Mouse (Mus musculus) WW6 (cell line): ENCODE data around the gene Galnt6.

Experiments
- DNase-seq: peaks from one replicate; pipeline ENCODE4 v3.0.0-alpha.2; 2013; ENCODE audit warnings: low read depth, low spot score

The Galnt6 gene

DNA sequence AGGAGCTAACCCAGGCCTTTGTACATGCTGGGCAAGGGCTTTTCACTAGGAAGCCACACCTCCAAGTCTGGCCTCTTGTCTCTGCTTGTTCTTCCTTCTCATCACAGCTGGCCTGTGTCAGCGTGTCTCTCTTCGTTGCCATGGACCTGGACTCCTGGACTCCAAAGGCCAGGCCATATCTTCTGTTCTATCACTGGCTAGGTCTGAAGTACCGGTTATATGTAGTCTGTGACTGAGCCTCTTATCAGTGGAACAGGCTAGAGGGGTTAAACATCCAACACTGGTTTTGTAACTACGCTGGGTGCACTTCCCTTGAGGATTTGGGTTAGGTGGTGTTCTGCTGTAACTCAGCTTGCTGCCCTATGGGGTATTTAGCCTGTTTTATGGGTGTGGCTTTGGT, 7.2 kb downstream of the Galnt6 start:
- no peak for DNase-seq

DNA sequence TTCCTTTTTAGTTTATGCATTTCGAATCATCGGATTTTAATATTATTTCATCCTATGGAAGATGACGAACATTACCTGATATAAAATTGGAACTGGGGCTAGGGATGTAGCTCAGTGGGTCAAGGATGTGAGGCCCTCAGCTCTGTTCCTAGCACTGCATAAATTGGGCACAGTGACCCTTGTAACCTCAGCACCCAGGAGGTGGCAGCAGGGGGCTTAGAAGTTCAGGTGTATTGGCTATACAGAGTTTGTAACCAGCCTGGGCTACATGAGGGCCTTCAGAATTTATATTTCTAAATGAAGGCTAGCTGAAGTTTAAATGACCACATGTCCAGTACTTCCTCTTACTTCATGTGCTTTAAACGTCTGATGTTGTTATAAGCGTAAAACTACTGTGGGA, 7.7 kb downstream of the Galnt6 start:
- no peak for DNase-seq

DNA sequence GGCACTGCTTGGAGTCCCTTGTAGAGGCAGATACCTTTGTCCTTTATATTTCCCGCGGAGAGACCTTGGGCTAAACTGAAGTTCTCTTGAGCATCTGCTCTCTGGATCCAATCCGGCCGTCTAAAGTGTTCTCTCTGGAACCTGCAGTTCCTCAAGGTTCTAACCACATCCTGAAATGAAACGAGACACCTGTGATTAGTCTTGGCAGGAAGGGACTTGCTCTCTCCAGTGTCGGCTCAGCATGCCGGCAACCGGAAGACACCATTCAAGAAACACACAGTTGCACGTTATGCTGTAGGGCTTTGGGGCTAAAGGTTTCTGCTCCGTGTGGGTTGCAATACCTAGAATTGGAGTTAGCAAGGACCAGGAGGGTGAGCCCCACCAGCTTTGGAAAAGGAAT, 9.1 kb downstream of the Galnt6 start:
- DNase-seq, result peak; percentile 50

DNA sequence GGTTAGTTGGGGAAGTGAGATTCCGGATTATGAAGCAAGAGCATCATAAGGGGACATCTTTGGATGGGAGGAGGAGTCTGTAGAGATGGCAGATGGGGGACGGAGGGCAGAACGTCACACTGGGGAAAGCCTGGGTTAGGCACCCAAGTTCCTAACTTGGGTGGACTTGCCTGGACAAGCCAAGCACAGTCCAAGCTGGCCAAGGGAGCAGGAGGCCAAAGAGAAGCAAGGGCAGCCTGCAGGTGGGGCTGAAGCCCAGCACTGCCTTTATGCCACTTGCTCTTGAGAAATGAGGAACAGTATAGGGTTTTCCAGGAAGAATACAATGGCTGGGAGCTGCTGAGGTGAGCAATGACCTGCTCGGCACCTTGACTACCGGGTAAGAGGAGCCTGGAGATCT, 10.0 kb downstream of the Galnt6 start:
- DNase-seq, result no peak

DNA sequence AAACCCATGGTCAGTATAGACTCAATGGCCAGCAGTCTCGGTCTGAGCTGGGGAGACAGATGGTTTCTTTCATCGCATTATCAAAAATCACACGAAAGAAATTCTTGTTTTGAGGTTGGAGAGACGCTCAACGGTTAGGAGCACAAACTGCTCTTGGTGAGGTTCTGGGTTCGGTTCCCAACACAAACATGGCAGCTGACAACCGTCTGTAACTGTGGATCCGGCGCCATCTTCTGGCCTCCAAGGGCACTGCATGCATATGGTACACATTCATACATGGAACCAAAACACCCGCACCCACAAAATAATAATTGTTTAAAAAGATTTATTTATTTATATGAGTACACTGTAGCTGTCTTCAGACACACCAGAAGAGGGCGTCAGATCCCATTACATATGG, 10.6 kb downstream of the Galnt6 start:
- DNase-seq, result no peak

DNA sequence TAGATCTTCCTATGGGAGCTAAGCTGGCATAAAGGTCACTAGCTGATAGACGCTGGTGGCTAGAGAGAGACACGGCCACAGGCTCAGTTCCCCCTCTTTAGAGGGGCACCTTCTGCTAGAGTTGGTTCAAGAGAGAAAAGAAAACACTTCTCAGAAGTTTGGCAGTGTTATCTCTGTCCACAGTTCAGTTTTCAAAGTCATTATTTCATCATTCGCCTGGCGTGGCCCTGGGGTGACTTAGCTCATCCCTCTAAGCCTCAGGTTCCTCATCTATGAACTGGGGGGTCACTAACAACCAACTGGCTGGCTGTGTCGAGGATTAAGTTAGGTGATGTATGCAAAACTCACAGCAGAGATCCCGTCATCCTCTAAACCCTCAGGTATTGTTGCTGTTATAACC, 11.2 kb downstream of the Galnt6 start:
- DNase-seq, result no peak

DNA sequence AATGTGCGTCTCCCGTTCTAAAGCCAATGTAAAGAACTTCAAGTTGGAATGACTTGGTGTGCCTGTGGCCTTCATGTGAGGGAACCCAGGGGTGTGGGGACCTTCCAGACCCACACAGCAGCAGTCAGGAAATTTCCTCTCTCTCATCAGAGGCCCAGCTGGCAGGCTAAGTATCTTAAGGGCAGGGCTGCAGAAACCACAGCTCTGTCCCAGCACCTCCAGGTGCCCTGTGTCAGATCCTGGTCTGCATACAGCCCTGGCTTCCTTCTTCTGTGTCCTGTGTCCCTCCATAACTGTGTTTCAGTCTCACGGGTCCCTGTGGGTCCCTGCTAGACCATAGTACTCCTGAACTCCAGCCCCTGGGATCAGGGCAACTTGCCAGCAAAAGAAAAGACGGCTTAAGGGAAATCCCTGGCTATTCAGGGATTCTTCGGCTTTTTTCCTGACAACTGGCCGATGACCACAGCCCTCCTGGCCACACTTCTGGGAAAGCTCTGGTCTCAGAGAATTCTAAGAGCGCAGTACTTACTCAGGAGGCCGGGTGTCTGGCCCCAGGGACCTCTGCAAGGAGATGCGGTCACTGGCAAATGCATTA, 13.7 kb downstream of the Galnt6 start:
- DNase-seq, result no peak

DNA sequence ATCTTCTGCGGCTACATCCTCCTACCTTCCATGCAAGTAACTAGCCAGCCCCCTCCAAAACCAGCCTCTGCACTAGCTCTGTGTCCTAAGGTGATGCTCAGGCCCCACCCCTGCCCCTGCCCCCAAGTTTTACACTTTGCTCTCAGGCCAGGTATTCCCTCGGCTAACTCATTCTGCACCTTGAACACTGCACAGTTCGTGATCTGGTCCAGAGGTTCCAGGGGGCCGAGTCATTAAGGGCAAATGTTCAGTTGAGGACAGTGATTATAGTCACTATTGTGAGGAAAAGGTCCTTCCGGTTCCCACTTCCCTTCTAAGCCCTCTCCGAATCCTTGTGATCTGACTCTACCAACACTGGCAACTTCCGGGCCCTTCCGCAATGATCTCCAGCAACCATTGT, 14.7 kb downstream of the Galnt6 start:
- no peak for DNase-seq

DNA sequence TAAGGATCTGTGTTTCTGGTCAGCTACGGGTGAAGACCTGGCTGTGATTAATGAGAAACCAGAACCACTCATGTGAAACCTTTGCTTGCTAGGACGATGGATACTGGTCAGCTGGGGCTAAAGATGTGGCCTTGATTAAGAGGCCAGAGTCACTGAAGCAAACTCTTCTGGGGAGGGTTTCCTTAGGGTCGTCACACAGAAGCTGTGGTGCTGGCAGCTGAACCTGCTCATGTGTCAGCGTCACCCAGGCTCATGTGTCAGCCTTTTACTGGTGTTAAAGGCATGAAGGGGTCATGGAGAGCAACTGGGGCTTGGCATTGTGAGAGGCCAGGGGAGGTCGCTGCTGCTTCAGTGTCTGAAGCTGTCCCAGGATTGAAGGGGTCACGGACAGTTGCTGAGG, 18.3 kb downstream of the Galnt6 start:
- DNase-seq, result no peak

DNA sequence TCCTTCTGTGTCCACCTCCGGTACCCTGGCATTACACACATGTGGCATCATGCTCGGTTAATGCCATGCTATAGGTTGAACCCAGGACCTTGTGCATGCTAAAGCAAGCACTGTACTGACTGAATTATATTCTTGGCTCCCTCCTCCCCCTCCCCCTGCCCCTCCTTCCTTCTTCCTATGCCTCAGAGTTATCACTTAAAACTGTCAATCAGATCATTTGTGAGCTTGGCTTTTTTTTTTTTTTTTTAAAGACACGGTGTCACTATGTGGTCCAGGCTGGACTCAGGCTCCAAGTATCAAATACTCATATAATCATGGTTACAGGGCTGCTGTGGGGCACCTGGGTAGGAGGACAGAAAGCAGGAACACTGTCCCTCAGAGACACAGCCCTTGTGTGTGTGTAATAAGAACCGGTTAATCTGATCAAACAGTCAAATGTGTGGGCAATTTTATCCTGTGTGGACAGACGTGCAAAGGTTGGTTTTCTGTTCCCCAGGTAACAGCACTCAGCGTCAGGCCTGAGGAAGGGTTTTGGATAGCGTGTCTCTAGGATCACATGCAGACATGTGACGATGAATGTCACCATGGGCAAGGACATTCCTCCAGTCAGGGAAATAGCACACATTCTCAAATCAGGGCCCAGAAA, 20.6 kb downstream of the Galnt6 start:
- no peak for DNase-seq

DNA sequence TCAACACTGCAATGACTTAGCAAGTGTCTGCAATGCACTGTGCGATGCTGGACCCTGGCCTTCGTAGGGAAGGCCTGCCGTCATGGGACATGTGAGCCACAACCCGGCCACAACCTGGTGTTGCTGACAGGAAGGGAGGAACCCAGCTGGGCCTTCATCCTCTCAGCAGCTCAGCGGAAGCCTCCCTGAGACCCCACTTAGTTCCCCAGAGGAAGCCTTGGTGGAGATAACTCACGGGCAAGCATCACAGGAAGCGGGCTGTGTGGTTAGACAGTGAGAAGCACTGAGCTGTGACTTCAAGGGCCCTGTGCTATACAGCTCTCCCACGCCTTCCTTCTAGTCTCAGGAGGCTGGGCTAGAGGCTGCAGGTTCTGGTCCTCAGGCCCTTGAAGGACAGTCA, 22.9 kb downstream of the Galnt6 start:
- no peak for DNase-seq

DNA sequence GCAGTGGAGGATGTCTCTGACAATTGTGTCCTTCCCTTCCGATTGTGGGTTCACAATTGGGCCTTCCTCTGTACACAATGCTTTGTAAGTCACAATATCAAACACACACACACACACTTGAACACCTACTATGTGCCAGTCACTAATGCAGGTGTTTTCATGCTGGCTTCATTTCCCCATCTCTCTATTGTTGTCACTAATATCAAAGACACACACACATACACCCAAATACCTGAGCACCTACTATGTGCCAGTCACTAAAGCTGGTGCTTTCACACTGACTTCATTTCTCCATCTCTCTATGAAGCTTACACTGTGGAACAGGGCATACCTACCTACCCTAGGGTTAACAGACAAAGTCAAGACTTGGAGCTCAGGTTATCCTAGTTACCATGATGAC, 23.8 kb downstream of the Galnt6 start:
- no peak for DNase-seq

DNA sequence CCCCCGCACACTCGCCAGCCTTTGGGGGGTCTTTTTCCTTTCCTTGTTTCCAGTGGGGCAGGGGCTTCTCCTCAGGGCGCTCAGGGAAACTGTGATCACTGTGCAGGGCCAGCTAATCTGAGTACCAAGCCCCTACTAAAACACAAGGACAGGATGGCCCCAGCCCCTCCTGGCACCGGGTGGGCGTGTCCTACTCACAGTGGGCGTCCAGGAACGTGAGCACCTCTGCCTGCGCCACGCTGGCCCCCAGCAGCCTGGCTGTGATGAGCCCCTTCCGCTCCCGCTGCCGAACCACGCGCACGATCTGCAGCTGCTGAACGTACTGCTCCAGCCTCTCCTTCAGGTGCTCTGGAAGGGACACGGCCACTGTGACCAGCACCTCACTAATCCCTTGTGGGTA, 25.3 kb downstream of the Galnt6 start:
- no peak for DNase-seq

DNA sequence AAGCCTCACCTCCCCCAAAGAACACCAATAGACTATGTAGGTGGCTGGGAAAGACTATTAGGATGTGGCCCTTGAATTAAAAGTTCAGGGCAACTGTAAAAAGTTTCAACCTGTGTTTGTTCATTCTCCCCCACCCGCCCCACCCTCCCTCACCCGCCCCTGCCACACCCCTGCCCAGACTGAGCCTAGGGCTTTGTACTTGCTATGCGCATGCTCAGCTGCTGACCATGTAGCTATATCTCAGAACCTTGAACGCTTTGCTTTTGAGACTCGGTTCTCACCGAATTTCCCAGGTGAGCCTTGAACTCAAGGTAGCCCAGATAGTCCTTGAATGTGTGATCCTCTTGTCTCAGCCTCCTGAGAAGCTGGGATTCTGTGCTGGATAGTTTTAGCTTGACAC, 27.3 kb downstream of the Galnt6 start:
- no peak for DNase-seq

DNA sequence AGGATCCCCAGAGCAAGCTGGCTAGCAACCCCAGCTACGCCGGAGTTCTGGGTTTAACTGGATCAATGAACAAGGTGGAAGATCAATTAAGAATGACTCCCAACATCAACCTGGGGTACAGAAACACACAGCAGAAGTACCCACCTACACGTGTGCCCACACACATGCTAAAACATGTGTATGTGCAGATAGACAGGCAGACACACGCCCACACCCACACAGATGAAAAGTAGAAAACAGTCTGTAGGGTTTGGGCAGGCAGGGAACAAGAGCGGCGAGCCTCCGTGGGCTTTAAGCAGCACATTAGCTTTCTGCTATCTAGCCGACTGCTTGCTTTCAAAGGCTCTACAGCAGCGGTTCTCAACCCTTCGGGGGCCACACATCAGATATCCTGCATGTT, 28.1 kb downstream of the Galnt6 start:
- DNase-seq, result no peak

DNA sequence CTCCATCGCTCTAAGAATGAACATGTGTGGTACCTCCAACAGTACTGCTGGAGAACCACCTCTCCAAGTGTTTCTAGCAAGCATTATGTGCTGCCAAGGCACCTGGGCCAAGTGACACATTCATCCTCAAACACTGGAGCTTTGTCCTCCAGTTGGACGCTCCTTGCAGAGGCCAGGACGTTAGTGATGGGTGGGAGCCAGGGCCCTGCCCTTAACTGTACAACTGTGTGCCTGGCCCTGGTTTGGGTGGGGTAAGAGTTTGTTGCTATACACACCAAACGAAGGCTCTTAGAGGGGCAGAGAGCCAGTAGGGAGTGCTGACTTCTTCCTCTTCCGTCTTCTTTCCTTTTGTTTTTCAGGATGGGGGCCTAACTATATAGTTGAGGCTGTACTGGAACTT, 28.8 kb downstream of the Galnt6 start:
- no peak for DNase-seq

DNA sequence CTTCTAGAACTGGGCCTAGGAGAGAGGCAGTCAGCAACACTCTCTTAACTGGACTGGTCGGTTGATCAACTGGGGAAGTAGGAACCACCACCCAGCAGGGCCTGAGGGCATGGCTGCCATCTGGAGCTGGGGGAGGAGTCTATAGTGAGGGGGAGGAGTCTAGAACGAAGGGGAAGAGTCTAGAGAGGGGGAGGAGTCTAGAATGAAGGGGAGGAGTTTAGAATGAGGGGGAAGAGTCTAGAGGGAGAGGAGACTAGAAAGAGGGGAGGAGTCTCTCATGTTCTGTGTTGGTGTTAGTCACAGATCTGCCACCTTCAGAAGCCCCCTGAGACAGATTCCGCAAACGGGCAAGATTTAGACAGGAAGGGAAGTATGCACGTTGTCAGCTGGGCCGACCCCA, 29.8 kb downstream of the Galnt6 start:
- peak; percentile 73 for DNase-seq

DNA sequence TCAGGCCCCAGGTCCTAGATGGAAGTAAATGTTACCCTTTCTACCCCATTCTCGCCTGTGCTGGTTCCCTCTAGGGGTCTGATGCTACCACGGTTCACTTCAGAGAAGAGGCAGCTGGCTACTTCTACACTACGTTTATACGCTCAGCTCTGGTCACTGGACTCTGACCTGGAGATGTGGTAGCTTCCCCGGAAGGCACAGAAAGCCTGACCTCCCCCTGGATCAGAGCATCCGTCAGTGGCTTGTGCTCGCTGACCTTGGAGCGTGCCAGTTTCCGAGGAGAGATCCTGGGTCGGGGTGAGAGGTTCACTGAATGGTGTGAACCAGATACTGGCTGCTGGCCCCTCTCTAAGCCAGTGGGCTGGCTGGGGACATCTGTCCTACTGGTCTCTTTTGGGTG, 31.1 kb downstream of the Galnt6 start:
- no peak for DNase-seq

DNA sequence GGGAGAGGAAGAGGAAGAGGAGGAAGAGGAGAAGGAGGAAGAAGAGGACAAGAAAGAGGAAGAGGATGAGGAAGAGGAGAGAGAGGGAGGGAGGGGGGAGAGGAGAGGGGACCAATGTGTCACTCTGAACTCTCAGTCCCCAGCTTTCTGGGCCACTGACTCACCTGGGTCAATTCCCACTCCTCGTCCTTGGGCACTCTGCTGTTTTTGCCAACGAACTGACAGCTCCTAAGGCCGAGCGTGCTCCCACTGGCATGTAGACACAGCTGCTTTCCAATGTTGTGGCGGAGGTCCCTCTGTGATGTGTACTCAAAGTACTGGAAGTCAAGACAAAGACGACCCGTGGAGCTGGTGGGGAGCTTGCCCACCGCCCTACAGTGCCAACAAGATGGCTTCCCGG, 34.8 kb downstream of the Galnt6 start:
- no peak for DNase-seq

DNA sequence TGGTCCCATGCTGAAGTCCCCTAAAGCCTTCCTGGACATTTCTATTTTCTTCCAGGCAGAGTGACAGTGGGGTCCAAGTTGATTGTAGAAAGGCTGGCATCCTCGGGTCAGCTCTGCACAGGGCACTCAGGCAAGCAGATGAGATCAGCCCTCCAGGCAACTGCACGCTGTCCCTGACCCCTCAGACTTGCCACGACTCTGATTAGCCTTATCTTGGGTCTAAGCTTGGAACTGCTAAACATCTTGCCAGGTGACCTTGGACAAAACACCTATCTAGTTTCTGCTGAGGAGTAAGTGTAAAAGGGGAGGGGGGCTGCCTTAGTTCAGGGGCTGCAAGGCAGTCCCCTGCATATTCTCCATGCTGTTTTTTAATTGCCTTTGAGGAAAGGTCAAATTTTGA, 37.2 kb downstream of the Galnt6 start:
- DNase-seq, result no peak

DNA sequence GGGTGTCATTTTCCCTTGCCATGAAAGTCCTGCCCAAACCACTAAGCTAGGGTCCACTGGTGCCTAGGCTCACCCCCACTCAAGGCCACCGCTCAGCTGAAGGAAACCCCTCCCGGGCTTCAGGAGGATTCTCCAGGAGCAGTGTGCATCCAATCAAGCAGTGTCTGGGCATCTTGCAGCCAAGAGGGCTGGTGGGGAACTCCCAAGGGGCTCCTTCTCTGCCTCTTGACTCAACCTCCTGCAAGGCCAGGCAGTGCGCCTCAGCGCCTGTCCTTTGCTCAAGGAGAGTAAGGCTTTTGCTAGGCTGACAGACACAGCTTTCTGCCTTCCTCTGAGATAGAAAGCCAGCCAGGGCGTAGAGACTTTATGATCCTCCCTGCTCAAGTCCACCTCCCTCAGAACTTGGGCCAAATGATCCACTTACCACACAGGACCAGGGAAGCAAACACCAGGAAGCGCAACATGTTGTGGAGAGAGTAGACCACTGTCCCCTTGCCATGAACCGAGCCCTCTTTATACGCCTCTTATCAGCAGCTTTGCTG, 41.7 kb downstream of the Galnt6 start, which contains the start of gene Cela1:
Gene Cela1, minus strand, starts transcription at position 492 of the 542 bp plus-strand sequence.
- no peak for DNase-seq

DNA sequence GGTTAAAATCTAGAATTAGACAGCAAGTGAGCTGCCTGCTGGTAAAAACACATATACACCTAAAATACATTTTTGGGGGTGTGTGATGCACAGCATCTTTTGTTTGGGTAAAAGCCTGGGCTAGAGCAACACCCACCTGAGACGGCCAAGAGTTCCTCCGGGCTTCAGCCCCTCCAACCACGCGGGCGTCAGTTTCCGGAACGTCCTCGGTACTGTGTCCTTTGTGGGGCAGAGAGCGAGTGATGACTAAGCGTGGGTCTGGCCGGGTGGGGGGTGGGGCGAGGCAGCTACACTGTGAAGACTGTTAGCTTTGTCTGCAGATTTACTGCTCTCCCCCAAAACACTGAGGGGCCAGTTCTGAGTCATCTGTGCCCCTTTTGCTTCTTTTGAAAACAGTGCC, 42.2 kb downstream of the Galnt6 start:
- no peak for DNase-seq

DNA sequence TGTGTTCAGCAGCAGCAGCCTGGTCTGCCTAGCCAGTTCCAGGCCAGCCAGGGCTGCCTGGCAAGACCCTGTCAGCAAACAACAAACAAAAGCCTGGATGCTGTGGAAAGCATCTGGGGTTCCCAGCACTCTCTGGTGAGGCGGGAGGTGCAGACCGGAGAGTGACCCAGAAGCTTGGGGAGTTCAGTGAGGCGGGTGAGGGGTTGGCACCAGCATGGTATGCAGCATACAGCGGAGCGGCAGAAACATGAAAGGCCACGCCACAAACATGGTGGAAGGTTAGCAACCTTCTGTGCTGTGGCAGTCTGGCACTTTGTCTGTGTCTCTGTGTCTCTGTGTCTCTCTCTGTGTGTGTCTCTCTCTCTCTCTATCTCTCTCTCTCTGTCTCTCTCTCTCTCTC, 42.7 kb downstream of the Galnt6 start:
- no peak for DNase-seq

DNA sequence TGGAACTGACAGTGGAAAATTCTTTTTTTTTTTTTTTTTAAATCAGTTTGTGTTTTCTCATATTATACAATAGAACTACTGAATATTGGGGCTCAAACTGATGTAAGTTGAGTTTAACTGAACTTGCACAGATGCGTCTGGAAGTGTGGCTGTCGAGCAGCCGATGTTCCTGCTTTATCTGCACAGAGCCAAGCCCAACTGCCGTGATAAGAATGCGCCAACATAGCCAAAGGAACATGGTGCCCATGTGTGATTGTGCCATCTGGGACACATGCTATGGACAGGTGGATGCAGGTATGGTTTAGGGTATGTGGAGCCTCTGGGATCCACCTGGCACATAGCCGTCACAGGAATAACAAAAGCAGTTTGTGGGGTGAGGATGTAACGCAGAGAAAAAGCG, 43.3 kb downstream of the Galnt6 start:
- DNase-seq, result no peak
